In the genomic region with DNA sequence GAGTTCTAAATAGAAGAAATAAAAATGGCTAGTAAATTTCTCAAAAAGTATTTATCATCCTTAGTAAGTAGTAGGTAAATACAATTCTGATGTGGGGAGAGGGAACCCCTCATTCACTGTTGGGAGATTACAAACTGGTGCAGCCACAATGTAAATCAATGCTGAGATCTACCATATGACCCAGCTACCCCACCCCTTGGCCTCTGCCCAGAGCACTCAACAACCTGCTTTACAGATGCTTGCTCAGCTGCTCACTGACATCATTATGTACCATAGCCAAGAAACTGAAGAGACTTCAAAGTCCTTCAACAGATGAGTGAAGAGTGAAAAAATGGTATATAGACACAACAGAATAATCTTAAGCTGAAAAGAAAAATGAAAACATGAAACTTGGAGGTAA, we compare ENCODE assay signal across 17 mouse cellular contexts. TPM values are rescaled to one million over a fixed set of nuclear protein-coding genes. Genes with fewer than 3 reads are reported as not detected.
"Had no signal": no experiment of that assay in that cellular context is flagged by ENCODE, and none has a peak within 500 bp of the region (broad histone marks: within the 10 kb centered on the region; RNA-seq: fewer than 3 reads in every experiment).

No protein-coding gene starts in this region.

- H3K9me3 ChIP-seq: limb, embryonic 10.5 days; liver, embryonic 15.5 days; midbrain, embryonic 13.5 days; neural tube, embryonic 12.5 days had no signal

- H3K27ac ChIP-seq: layer of hippocampus, adult 2 months; left cerebral cortex, adult 2 months; limb, embryonic 10.5 days; liver, embryonic 15.5 days; midbrain, embryonic 13.5 days; neural tube, embryonic 12.5 days; stomach, postnatal 0 days had no signal

- H3K27me3 ChIP-seq: liver, embryonic 15.5 days; midbrain, embryonic 13.5 days; neural tube, embryonic 12.5 days had no signal

- H3K36me3 ChIP-seq: limb, embryonic 10.5 days; liver, embryonic 15.5 days; midbrain, embryonic 13.5 days; neural tube, embryonic 12.5 days had no signal

- H3K9ac ChIP-seq: liver, embryonic 15.5 days; midbrain, embryonic 13.5 days; neural tube, embryonic 12.5 days had no signal

- H3K4me2 ChIP-seq: liver, embryonic 11.5 days; liver, embryonic 15.5 days; midbrain, embryonic 13.5 days; neural tube, embryonic 12.5 days had no signal

- ATAC-seq: intestine, embryonic 16.5 days; midbrain, embryonic 13.5 days had no signal

- H3K4me3 ChIP-seq: layer of hippocampus, adult 2 months; left cerebral cortex, adult 2 months; limb, embryonic 10.5 days; liver, embryonic 15.5 days; midbrain, embryonic 13.5 days; neural tube, embryonic 12.5 days had no signal

- DNase-seq: kidney, postnatal 4 days; lung, adult 2 months; lung, postnatal 10 days; thymus, postnatal 4 days had no signal

- H3K4me1 ChIP-seq: limb, embryonic 10.5 days; liver, embryonic 15.5 days; midbrain, embryonic 13.5 days; neural tube, embryonic 12.5 days had no signal

RNA-seq across cellular contexts. Expression of a gene that starts 16.3 kb away (rescaled TPM):
- total RNA-seq: megakaryocyte progenitor cell, adult 5-6 weeks; neutrophil, adult 5-6 weeks had no signal
- polyA plus RNA-seq: limb, embryonic 10.5 days; liver, embryonic 11.5 days; liver, embryonic 15.5 days; lung, adult 2 months; midbrain, embryonic 13.5 days; neural tube, embryonic 12.5 days had no signal

RNA-seq across cellular contexts. Expression of a gene that starts 40.8 kb away (rescaled TPM):
- total RNA-seq: layer of hippocampus, adult 2 months; layer of hippocampus, postnatal 25 days; left cerebral cortex, adult 2 months; left cerebral cortex, postnatal 14 days had no signal
